Mouse (Mus musculus) thymus, postnatal 4 days (tissue): Measurements from ENCODE around the gene Dytn.

Source experiments
- DNase-seq: peaks from one replicate; pipeline ENCODE4 v3.0.0; 2021

Gene Dytn

GRCm38 (mm10) chr1:63576803-63577202 is 109.9 kb downstream of the Dytn start:
- no peak for DNase-seq

DNA sequence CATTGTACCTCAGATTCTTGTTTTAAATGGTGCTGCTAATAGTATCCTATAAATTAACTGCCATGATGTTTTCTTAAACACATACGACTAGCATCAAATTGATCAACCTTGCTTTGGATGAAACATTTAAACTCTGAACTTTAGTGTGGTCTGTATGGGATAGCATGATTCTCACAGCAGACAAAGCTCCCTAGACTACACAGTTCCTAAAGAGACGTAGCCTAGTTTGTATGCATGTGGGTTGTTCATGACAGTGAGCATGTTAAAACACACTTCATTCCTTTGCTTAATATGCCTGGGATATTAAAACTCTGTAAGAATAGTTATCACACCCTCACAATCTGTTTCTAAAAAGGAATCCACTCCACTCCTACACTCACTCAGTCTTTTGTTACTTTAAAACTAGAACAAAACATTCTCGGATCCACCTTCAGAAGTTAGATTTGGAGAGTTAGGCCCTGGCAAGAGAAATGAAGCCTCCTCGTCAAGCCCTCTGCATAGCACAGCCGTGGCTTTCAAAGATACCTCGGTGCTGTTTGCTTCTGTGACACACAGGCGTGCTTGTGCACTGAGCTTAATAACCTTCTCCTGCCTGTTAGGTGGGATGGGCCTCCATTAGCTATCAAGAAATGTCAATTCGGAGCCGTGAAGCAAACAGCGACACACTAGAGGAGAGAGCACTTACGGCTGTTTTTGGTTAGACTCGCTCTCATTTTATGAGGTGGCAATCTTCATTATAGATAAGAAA is 112.7 kb downstream of the Dytn start:
- no peak for DNase-seq

GRCm38 (mm10) chr1:63573432-63573831 is 113.3 kb downstream of the Dytn start:
- DNase-seq, result no peak
